Mouse (Mus musculus) ES-Bruce4 (cell line): ENCODE data around the gene Plscr3. TPM values are rescaled to one million over a fixed set of nuclear protein-coding genes. Genes with fewer than 3 reads are reported as not detected.

Experiments used
- H3K27ac ChIP-seq: 2 replicates; pipeline ENCODE4 v1.5.1; 2012; ENCODE audit warnings: low read length, inconsistent platforms; ENCODE audit not compliant: insufficient read depth
- H3K27me3 ChIP-seq: 2 replicates; pipeline ENCODE4 v1.6.1; 2012; ENCODE audit warnings: mild to moderate bottlenecking, low read length, inconsistent platforms; ENCODE audit not compliant: control insufficient read depth, poor library complexity, insufficient read depth, severe bottlenecking
- H3K36me3 ChIP-seq: 2 replicates; pipeline ENCODE4 v1.6.1; 2012; ENCODE audit warnings: inconsistent platforms, mild to moderate bottlenecking, low read length, moderate library complexity; ENCODE audit not compliant: control insufficient read depth, poor library complexity, insufficient read depth, severe bottlenecking
- H3K4me1 ChIP-seq: one replicate; pipeline ENCODE4 v1.8.1; 2011; ENCODE audit warnings: low read length; ENCODE audit not compliant: control insufficient read depth, insufficient read depth
- H3K4me3 ChIP-seq: 2 replicates; pipeline ENCODE4 v1.5.1; 2011; ENCODE audit warnings: low read depth, mild to moderate bottlenecking, low read length
- H3K9ac ChIP-seq: 2 replicates; pipeline ENCODE4 v1.6.1; 2012; ENCODE audit warnings: low read depth, mild to moderate bottlenecking, inconsistent platforms; ENCODE audit not compliant: poor library complexity, severe bottlenecking
- H3K9me3 ChIP-seq: replicated peaks from 2 replicates; pipeline ENCODE4 v1.6.1; 2012; ENCODE audit warnings: mild to moderate bottlenecking, low read length, inconsistent platforms; ENCODE audit not compliant: control insufficient read depth, poor library complexity, insufficient read depth, severe bottlenecking
- CTCF ChIP-seq: IDR thresholded peaks from one replicate; pipeline ENCODE4 v1.8.1; 2011; ENCODE audit warnings: low read depth, low read length
- EP300 ChIP-seq: IDR thresholded peaks from 2 replicates; pipeline ENCODE4 v1.6.1; 2011; ENCODE audit warnings: low read depth, low read length; ENCODE audit not compliant: insufficient read depth
- POLR2A ChIP-seq: IDR thresholded peaks from one replicate; pipeline ENCODE4 v1.8.1; 2011; ENCODE audit warnings: low read length; ENCODE audit not compliant: insufficient read depth
- polyA plus RNA-seq: library from polyadenylated mRNA; stranded (reverse); fragments of >200 nt; gene quantifications from 2 replicates; pipeline ENCODE4 v1.2.4, GENCODE M21; 2011; ENCODE audit warnings: low read depth; ENCODE audit not compliant: missing spikeins, insufficient read depth, insufficient read length

The Plscr3 gene
- polyA plus RNA-seq, 1 experiment: 27.2 TPM

- H3K36me3 ChIP-seq: no peaks in the 10 kb centered on the region
- peak within 1 kb of the TSS; percentile 76 for H3K4me3 ChIP-seq
- no peaks in the 10 kb centered on the region for H3K9me3 ChIP-seq
- H3K4me1 ChIP-seq: no peaks in the 10 kb centered on the region
- TF ChIP-seq POLR2A (peak; percentile 28), CTCF (no peak), EP300 (no peak)
- H3K27ac ChIP-seq: peak within 1 kb of the TSS; percentile 9; the same call in 1 of the 2 replicates
- H3K27me3 ChIP-seq: peaks cover 12% of the 10 kb centered on the region
- H3K9ac ChIP-seq: peak within 1 kb of the TSS; percentile 90
Measured at GRCm38 (mm10) chr11:69804972-69805909, 40.9 kb upstream of the Plscr3 start, which contains the start of gene Tmem102. Tmem102 (minus strand) TSS chr11:69805624.

- H3K27ac ChIP-seq: no peak overlapping the region
- no peak overlapping the region for H3K4me3 ChIP-seq
- TF ChIP-seq CTCF: no peak
- no peak for TF ChIP-seq POLR2A
- no peak for TF ChIP-seq EP300
- H3K36me3 ChIP-seq: no peaks in the 10 kb centered on the region
- H3K9me3 ChIP-seq: no peaks in the 10 kb centered on the region
- H3K9ac ChIP-seq: no peak overlapping the region
- peaks cover 11% of the 10 kb centered on the region for H3K27me3 ChIP-seq
- no peaks in the 10 kb centered on the region for H3K4me1 ChIP-seq
Measured at GRCm38 (mm10) chr11:69806378-69806777, 39.8 kb upstream of the Plscr3 start.

GRCm38 (mm10) chr11:69807641-69808040 is 38.5 kb upstream of the Plscr3 start:
- no peaks in the 10 kb centered on the region for H3K27me3 ChIP-seq
- H3K9me3 ChIP-seq: no peaks in the 10 kb centered on the region
- H3K9ac ChIP-seq: no peak overlapping the region
- no peak overlapping the region for H3K27ac ChIP-seq
- no peak for TF ChIP-seq CTCF
- no peak for TF ChIP-seq EP300
- TF ChIP-seq POLR2A: no peak
- H3K36me3 ChIP-seq: no peaks in the 10 kb centered on the region
- no peak overlapping the region for H3K4me3 ChIP-seq
- H3K4me1 ChIP-seq: no peaks in the 10 kb centered on the region

GRCm38 (mm10) chr11:69810280-69810679 is 35.9 kb upstream of the Plscr3 start:
- Histone ChIP-seq H3K9ac (no peak overlapping the region), H3K9me3 (no peaks in the 10 kb centered on the region), H3K36me3 (no peaks in the 10 kb centered on the region), H3K27me3 (no peaks in the 10 kb centered on the region), H3K27ac (no peak overlapping the region), H3K4me1 (no peaks in the 10 kb centered on the region), H3K4me3 (no peak overlapping the region)
- no peak for TF ChIP-seq EP300
- no peak for TF ChIP-seq POLR2A
- TF ChIP-seq CTCF: no peak

GRCm38 (mm10) chr11:69815155-69815554 is 31.0 kb upstream of the Plscr3 start, which contains the start of gene Gm39566:
Gm39566 (minus strand) TSS chr11:69815298.
- Histone ChIP-seq H3K27me3 (no peaks in the 10 kb centered on the region), H3K36me3 (no peaks in the 10 kb centered on the region), H3K4me3 (no peak within 1 kb of the TSS), H3K4me1 (no peaks in the 10 kb centered on the region), H3K9me3 (no peaks in the 10 kb centered on the region), H3K27ac (no peak within 1 kb of the TSS), H3K9ac (no peak within 1 kb of the TSS)
- TF ChIP-seq CTCF (peak; percentile 41), EP300 (no peak)

- no peak for TF ChIP-seq EP300
- TF ChIP-seq CTCF: no peak
- TF ChIP-seq POLR2A: no peak
- Histone ChIP-seq H3K4me3 (peak overlapping the region; percentile 45; the same call in 1 of the 2 replicates), H3K27ac (no peak overlapping the region), H3K36me3 (no peaks in the 10 kb centered on the region), H3K27me3 (no peaks in the 10 kb centered on the region), H3K9ac (peak overlapping the region; percentile 28; the same call in 1 of the 2 replicates), H3K9me3 (no peaks in the 10 kb centered on the region), H3K4me1 (no peaks in the 10 kb centered on the region)
Measured at GRCm38 (mm10) chr11:69816520-69816919, 29.7 kb upstream of the Plscr3 start.
